Mouse (Mus musculus) kidney, postnatal 4 days (tissue): Measurements from ENCODE around the gene Fam53b.

Experiments used
- DNase-seq, 2 experiments: peaks; one replicate each; pipeline ENCODE4 v3.0.0; 2021; ENCODE audit warnings: mixed read lengths in 2 of 2

The Fam53b gene

GRCm38 (mm10) chr7:132702024-132702423 is 111.7 kb downstream of the Fam53b start:
- DNase-seq = no peak

DNA sequence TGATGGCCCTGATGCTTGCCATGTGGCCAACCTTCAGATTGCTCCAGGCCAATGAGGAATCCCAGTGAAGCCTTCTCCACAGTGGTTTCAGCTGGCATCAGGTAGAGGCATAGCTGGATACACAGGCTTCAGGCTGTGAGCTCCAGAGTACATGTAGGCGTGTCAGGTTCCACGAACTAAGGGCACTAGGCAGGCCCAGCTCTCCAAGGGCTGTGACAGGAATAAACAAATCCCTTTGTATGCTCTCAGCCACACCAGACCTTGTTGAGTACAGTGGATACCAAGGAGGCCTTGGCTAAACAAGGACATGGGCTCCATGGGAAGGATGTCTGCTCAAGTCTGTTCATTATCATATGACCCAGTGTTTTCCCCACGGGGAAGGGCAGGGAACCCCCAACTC is 112.3 kb downstream of the Fam53b start:
- DNase-seq = no peak

- no peak for DNase-seq
Measured at GRCm38 (mm10) chr7:132700107-132700506, 113.6 kb downstream of the Fam53b start.

DNA sequence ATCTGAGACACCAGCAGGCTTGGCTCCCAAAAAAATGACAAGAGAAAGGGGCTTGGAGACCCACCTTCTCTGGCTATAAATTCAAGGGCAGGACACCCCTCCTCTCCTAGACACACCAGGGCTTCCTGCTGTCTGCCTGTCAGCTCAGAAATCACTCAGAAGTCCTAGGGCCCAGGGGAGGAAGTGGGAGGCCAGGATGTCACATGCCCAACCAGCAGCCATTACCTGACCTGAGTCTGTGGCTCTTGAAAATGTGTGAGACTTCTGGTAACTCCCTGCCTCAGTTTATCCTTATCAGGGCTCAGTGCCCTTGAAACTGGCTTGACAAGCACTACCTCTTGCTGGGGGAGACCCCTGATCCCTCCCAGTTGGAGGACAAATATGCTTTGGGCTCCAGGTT is 114.0 kb downstream of the Fam53b start:
- no peak for DNase-seq

- no peak for DNase-seq
Measured at GRCm38 (mm10) chr7:132699165-132699564, 114.5 kb downstream of the Fam53b start.

DNA sequence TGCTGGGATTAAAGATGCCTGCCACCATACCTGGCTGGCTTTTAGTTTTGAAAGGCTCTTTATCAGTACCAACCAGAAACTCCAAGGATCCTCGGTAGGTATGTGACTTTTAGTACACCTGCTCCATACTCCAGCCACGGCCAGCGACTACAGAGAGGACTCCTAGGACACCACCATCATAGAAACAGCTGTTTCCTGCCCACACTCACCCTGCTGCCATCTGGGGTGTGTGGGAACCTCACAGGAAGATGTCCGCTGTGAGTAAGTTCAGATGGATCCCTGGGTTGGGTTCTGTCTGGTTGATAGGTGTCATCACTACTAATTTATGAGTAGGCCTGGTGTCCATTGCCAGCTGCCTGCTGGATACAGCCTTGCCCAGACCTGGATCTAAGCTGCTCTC is 114.9 kb downstream of the Fam53b start:
- DNase-seq = no peak

DNA sequence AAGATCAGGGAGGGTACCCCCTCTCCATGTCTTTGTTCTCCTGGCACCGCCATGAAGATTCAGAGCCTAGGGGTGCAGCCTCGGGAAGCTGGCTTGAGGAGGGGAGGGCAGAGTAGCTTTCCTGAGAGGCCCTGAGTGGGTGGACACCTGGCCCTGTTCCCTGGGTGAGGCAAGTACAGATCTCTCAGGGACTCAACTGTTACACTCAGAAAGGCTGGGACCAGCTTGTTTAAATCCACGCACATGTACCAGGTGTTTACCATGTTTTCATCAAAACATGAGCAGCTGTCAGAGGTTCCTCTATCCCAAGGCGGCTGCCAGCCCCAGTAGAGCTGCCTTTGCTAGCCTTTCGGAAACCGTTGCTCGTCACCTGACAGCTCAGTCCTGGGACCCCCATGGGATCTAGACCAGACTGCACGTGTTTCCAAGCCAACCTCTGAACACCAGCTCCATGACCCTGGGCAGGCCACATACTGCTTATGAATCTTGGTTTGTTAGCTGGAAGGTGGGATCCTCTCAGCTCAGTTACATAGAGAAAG is 116.4 kb downstream of the Fam53b start:
- no peak for DNase-seq

- DNase-seq = peak; percentile 53 to 75
Measured at GRCm38 (mm10) chr7:132693561-132693960, 120.1 kb downstream of the Fam53b start.

DNA sequence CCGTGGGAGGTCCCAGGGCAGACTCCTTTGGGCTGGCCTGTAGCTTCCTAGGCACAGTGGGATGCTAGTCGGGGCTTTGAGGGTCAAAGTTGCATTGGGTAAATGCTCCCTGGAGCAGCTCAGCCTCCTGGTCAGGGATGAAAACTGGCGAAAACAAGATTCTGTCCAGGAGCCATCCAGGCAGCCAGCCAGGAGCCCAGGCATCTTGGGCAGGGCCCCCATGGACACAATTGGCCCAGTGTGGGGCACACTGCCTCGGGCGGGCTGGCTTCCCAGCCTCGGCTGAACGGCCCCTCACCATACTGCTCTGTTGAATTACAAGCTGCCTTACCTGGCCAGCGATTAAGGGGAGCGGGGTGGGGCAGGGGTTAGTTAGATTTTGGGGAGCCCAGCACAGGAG is 121.0 kb downstream of the Fam53b start:
- peak; percentile 44 to 63 for DNase-seq

DNA sequence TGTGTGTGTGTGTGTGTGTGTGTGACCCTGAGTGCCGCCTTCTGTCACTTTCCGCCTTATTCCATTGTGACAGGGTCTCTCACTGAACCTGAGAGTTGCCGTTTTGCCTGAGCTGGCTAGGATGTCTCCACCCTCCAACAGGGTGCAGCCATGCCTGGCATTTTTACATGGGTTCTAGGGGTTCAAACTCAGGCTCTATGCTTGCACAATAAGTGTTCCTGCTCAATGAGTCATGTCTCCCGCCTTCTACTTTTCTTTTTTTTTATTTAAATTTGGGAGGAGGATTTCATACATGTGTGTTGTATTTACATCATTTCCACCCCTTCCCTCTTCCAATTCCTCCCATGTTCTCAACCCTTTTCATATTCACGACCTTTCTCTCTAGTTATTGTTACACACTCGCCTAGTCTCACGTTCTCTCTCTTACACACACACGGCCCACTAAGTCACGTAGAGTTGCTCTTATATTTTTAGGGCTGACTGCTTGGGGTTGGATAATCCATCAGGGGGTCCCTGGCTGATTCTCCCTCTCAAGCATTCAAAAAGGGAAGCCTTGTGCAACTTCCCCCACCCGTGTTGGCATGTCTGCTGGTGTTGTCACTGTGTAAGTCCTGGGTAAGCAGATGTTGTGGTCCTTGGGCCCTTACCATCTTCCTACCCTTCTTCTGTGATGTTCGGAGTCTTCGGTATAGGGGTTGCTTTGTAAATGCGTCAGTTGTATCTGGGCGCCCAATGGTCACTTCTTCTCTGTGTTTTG is 122.8 kb downstream of the Fam53b start:
- no peak for DNase-seq

- no peak for DNase-seq
Measured at GRCm38 (mm10) chr7:132689722-132690121, 124.0 kb downstream of the Fam53b start.

DNA sequence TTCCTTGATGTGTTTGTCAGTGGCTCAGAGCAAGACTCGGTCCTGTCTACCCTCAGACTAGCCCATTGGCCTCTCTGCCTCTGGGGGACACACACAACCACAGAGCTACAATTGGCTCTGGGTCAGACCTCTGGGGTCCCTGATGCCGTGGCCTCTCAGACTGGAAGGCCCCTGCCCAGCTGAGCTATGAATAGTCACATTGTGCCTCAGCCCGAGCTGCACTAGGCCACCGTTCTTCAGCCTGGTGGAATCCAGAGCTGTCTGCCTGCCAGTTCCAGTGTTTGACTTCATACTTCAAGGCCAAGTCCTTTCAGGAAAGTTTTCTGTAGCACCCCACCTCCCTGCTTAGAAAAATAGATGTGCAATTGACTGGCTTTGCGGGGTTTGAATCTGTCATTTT is 125.0 kb downstream of the Fam53b start:
- DNase-seq = no peak

DNA sequence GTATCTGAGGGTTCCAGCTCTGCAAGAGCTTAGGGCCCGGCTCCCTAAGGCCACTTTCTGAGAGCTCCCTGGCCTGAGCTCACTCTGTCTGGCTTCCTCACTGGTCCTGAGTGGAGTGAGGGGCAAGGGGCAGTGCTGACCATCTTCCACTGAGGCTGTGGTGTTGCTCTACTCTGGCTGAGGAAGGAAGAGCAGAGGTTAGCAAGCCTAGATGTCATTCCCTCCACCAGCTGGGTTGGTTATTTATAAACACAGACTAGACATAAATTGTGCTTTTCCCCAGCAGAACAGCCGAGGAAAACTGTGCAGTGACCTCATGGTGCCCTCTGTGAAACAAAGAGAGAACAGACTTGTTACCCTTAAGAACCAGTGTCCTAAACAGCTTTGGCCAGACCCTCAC is 125.8 kb downstream of the Fam53b start:
- DNase-seq = peak in 1 of 2 experiments; percentile 45

DNA sequence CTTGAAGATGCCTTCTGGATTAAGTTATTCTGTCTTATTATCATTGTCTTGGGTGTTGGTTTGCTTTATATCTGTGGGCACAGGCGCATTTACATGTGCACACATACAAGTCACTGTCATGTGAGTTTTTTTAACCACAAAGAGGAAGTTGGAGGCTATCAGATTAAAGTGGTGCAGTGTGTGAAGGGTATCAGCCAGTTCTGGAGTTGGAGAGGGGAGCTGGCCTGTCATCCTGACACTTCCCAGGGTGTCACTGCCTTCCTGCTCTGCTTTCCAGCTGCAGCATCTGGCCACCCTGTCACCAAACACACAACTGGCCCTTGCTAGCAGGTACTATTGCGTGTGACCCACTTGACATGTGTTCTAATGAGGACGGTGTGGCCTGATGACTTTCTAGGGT is 127.2 kb downstream of the Fam53b start:
- no peak for DNase-seq

DNA sequence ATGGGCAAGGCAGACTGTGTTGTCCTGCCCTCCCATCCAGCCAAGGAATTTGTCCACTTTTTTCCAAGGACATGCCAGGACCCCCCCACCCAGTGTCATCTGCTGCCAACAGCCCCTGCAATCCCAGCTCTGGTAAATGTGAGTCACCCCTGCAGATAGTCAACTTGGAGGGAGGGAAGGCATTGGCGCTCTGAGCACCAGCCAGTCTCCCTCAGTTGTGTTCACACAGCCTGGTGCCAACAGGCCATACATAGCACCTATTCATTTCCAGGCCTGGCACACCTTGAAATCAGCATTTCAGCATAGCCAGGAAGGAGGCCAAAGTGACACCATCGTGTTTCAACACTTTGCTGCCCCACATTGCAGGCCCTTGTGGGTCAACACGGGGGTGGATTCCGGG is 129.8 kb downstream of the Fam53b start:
- DNase-seq = no peak

DNA sequence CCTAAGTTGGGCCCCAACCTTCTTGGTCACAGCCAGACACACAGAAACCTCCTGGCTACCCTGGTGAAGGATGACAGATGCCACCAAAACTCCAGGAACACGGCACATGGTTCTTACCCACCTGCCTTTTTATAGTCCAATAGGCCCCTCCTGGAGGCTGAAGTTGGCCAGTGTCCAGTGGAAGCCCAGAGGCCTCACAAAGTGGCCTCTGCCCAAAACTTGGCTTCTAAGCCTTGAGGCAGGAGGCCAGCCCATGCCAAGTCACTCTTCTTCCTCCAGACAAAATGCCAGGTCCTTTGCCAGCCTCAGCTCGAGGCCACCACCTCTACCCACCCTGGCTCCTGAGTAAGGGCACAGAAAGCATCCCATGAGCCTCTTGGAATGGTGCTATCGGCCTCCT is 130.8 kb downstream of the Fam53b start:
- no peak for DNase-seq

- DNase-seq = no peak
Measured at GRCm38 (mm10) chr7:132682336-132682735, 131.3 kb downstream of the Fam53b start.

DNA sequence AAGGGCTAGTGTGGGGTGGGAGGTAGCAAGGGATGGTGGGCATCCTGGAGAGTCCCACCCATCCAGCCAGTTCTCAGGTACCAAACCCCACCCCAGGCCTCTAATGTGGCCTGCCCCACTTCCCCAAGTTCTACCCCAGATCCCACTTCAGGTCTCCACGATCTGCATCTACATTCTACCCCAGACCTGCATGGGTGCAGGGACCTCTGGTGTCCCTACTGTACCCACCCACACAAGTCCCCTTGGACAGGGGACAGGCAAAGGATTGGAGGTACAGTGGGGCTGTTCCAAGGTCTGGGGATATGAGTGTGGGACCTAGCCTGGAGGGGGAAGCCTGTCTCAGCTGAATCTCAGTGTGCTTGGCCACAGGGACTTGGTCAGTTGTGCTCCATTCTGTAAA is 131.9 kb downstream of the Fam53b start:
- no peak for DNase-seq

GRCm38 (mm10) chr7:132681296-132681695 is 132.4 kb downstream of the Fam53b start:
- DNase-seq = no peak

GRCm38 (mm10) chr7:132679549-132679948 is 134.1 kb downstream of the Fam53b start:
- DNase-seq = no peak

DNA sequence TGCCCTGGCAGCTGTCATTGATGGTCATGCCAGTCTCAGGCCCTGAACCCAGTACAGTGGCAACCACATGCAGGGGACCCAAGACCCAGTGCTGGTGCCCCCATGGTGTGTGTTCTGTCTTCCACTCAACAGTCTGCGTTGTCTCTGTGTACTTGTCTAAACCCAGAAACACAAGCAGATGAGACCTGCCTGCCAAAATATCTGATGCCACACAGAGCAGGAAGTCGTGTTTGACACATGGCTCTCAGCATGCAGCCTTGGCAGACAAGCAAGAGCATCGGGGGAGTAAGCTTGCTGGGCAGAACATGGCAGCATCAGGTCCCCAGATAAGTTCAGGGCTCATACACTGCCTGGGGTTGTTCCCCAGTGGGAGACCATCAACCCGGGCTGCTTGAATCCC is 134.6 kb downstream of the Fam53b start:
- DNase-seq = no peak

DNA sequence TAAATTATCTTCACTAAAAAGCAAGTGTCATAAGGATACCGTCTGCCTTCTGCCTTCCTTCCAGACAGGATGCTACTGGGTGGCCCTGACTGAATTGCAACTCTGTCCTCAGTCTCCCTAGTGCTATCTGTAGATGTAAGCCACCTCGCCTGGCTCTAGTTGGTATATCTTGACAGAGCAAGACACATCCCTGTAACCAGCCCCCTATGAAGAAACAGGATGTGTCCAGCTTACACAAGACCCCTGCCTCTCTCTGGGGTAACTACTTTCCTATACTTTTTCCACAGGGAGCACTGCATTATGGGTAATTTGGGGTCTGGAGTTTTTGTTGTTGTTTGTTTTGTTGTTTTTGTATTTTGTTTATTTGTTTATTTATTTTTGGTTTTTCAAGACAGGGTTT is 137.8 kb downstream of the Fam53b start:
- DNase-seq = no peak

- peak; percentile 60 to 69 for DNase-seq
Measured at GRCm38 (mm10) chr7:132673931-132674755, 139.5 kb downstream of the Fam53b start.

DNA sequence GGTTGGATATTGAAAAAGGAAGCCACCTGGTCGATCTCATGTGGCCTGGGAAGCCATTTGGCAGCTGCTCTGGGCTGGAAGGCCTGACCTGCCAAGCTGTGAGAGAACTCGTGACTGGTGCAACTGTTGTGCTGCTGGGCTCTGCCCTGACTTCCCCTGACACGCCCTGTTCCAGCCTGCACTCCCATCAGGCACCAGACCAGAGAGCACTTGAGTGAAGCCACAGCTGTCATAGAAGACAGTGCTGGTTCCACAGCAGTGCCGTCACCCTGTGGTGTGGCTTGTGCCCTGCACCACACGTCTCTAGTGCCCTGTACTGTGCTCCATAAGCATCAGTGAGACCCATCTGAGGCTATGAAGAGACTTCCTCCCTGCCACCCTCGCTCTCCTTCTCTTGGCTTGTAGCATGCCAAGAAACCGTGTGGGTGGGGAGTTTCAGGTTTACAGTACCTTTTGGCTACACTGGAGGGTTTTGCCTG is 141.2 kb downstream of the Fam53b start:
- no peak for DNase-seq
